Comparison of ENCODE assay signal across 25 mouse cellular contexts in genomic region chr11:35995310-35995709, GRCm38 (mm10). TPM values are rescaled to one million over a fixed set of nuclear protein-coding genes. Genes with fewer than 3 reads are reported as not detected.
DNase-seq lines count a peak whose midpoint lies in the region; ATAC-seq and TF ChIP-seq lines count a peak whose summit lies in the region.
"Had no signal": no experiment of that assay in that cellular context is flagged by ENCODE, and none has a peak within 500 bp of the region (broad histone marks: within the 10 kb centered on the region; RNA-seq: fewer than 3 reads in every experiment).

No protein-coding gene starts in this region.

- no peaks in the 10 kb centered on the region for H3K9me3 ChIP-seq in heart, postnatal 0 days (replicated peaks; ENCODE audit: control insufficient read depth, low read length)
- H3K9me3 ChIP-seq in ES-Bruce4 (replicated peaks; ENCODE audit: control insufficient read depth, insufficient read depth, low read length, poor library complexity, severe bottlenecking): 0 out of 2 replicates have a peak, but pooled peaks cover 2% of the 10 kb centered on the region
- H3K9me3 ChIP-seq: embryonic facial prominence, embryonic 10.5 days; forebrain, embryonic 15.5 days; heart, embryonic 10.5 days; limb, embryonic 15.5 days had no signal

- H3K4me2 ChIP-seq in heart, postnatal 0 days (ENCODE audit: low read depth, low read length): no peak overlapping the region
- H3K4me2 ChIP-seq: forebrain, embryonic 15.5 days; limb, embryonic 15.5 days; lung, embryonic 14.5 days had no signal

- DNase-seq in heart, postnatal 0 days (ENCODE audit: low spot score): no peak
- no peak for DNase-seq in heart, adult 8-10 months (ENCODE audit: low spot score)
- no peak for DNase-seq in left cerebral cortex, adult 2 months (ENCODE audit: extremely low spot score in 1 of 2, low spot score in 2 of 2)
- no peak for DNase-seq in left cerebral cortex, postnatal 14 days (ENCODE audit: low spot score in 2 of 2)
- no peak for DNase-seq in cerebellum, adult 2 months
- DNase-seq: adrenal gland, adult 2 months; cerebellum, adult 9-10 months; kidney, adult 11 months; kidney, postnatal 25 days; layer of hippocampus, adult 9-11 months; left cerebral cortex, postnatal 4 days; lung, embryonic 14.5 days; thymus, postnatal 25 days had no signal

- no peaks in the 10 kb centered on the region for H3K36me3 ChIP-seq in heart, postnatal 0 days (replicated peaks; ENCODE audit: control insufficient read depth, insufficient read depth, low read length)
- no peaks in the 10 kb centered on the region for H3K36me3 ChIP-seq in ES-Bruce4 (ENCODE audit: control insufficient read depth, insufficient read depth, low read length, poor library complexity, severe bottlenecking)
- H3K36me3 ChIP-seq: embryonic facial prominence, embryonic 10.5 days; forebrain, embryonic 15.5 days; heart, embryonic 10.5 days; hindbrain, embryonic 10.5 days; limb, embryonic 15.5 days; midbrain, embryonic 10.5 days had no signal

- no peak overlapping the region for H3K27ac ChIP-seq in heart, postnatal 0 days (ENCODE audit: low read depth)
- no peak overlapping the region for H3K27ac ChIP-seq in left cerebral cortex, adult 2 months
- H3K27ac ChIP-seq in ES-Bruce4 (ENCODE audit: insufficient read depth, low read length): no peak overlapping the region
- H3K27ac ChIP-seq in cortical plate, adult 2 months (ENCODE audit: insufficient read depth, low read length): no peak overlapping the region
- H3K27ac ChIP-seq in cerebellum, adult 2 months (ENCODE audit: insufficient read depth, low read length): no peak overlapping the region
- H3K27ac ChIP-seq: embryonic facial prominence, embryonic 10.5 days; forebrain, embryonic 15.5 days; heart, embryonic 10.5 days; hindbrain, embryonic 10.5 days; limb, embryonic 15.5 days; midbrain, embryonic 10.5 days had no signal

- no peaks in the 10 kb centered on the region for H3K4me1 ChIP-seq in heart, postnatal 0 days (ENCODE audit: control insufficient read depth, insufficient read depth)
- no peaks in the 10 kb centered on the region for H3K4me1 ChIP-seq in ES-Bruce4 (ENCODE audit: control insufficient read depth, insufficient read depth, low read length)
- H3K4me1 ChIP-seq in cortical plate, adult 2 months (ENCODE audit: control insufficient read depth, insufficient read depth, low read length): peaks cover 5% of the 10 kb centered on the region; the same call in 1 of the 2 replicates
- no peaks in the 10 kb centered on the region; the same call in 1 of the 2 replicates for H3K4me1 ChIP-seq in cerebellum, adult 2 months (ENCODE audit: control insufficient read depth, insufficient read depth, low read length)
- H3K4me1 ChIP-seq: limb, embryonic 15.5 days had no signal

- no peak for TF ChIP-seq EP300 in heart, postnatal 0 days (IDR thresholded peaks at IDR 0.05; ENCODE audit: low read depth)
- no peak for TF ChIP-seq EP300 in ES-Bruce4 (IDR thresholded peaks at IDR 0.05; ENCODE audit: insufficient read depth, low read depth, low read length)

- no peak overlapping the region for H3K9ac ChIP-seq in heart, postnatal 0 days (replicated peaks; ENCODE audit: low read depth, low read length)
- H3K9ac ChIP-seq in ES-Bruce4 (ENCODE audit: low read depth, poor library complexity, severe bottlenecking): no peak overlapping the region
- H3K9ac ChIP-seq: forebrain, embryonic 15.5 days; limb, embryonic 15.5 days; lung, embryonic 14.5 days had no signal

- intact Hi-C loops in left cerebral cortex, adult 2 months (cut with DNase I): no loop called here
- intact Hi-C loops in left cerebral cortex, postnatal 14 days (cut with DNase I): no loop called here

- TF ChIP-seq CTCF in heart, postnatal 0 days (IDR thresholded peaks at IDR 0.05; ENCODE audit: low read depth): 0 out of 2 replicates have a peak, but pooled peaks have one; percentile 13
- peak; percentile 19 for TF ChIP-seq CTCF in left cerebral cortex, adult 2 months (IDR thresholded peaks at IDR 0.05)
- TF ChIP-seq CTCF in ES-Bruce4 (IDR thresholded peaks at IDR 0.05; ENCODE audit: low read depth, low read length): peak; percentile 30
- TF ChIP-seq CTCF in cortical plate, adult 2 months (IDR thresholded peaks at IDR 0.05; ENCODE audit: extremely low read depth, insufficient read depth, low read length): peak; percentile 14; the same call in 1 of the 2 replicates
- TF ChIP-seq CTCF in cerebellum, adult 2 months (IDR thresholded peaks at IDR 0.05; ENCODE audit: borderline replicate concordance, insufficient read depth, low read depth, low read length): no peak

- no peaks in the 10 kb centered on the region for H3K27me3 ChIP-seq in heart, postnatal 0 days (ENCODE audit: control insufficient read depth, insufficient read depth, low read length)
- H3K27me3 ChIP-seq in ES-Bruce4 (ENCODE audit: control insufficient read depth, insufficient read depth, low read length, poor library complexity, severe bottlenecking): no peaks in the 10 kb centered on the region
- H3K27me3 ChIP-seq in cerebellum, adult 2 months (ENCODE audit: control insufficient read depth, insufficient read depth, low read length): no peaks in the 10 kb centered on the region
- H3K27me3 ChIP-seq: forebrain, embryonic 15.5 days had no signal

- no peak overlapping the region for H3K4me3 ChIP-seq in heart, postnatal 0 days (ENCODE audit: low read depth, low read length)
- no peak overlapping the region for H3K4me3 ChIP-seq in left cerebral cortex, adult 2 months
- no peak overlapping the region for H3K4me3 ChIP-seq in ES-Bruce4 (ENCODE audit: low read depth, low read length)
- H3K4me3 ChIP-seq in cortical plate, adult 2 months (ENCODE audit: insufficient read depth, low read length): no peak overlapping the region
- H3K4me3 ChIP-seq in cerebellum, adult 2 months (replicated peaks; ENCODE audit: insufficient read depth, low read depth, low read length): no peak overlapping the region
- H3K4me3 ChIP-seq: embryonic facial prominence, embryonic 10.5 days; forebrain, embryonic 15.5 days; heart, embryonic 10.5 days; hindbrain, embryonic 10.5 days; limb, embryonic 15.5 days; midbrain, embryonic 10.5 days; myocyte had no signal

- ATAC-seq in heart, postnatal 0 days (ENCODE audit: insufficient read depth, low read depth): no peak
- ATAC-seq: forebrain, embryonic 15.5 days; hindbrain, embryonic 16.5 days; midbrain, embryonic 16.5 days had no signal

- no peak for TF ChIP-seq POLR2A in ES-Bruce4 (IDR thresholded peaks at IDR 0.05; ENCODE audit: insufficient read depth, low read length)
- no peak for TF ChIP-seq POLR2A in cortical plate, adult 2 months (IDR thresholded peaks at IDR 0.05; ENCODE audit: extremely low read depth, insufficient read depth, low read length)
- no peak for TF ChIP-seq POLR2A in cerebellum, adult 2 months (IDR thresholded peaks at IDR 0.05; ENCODE audit: borderline replicate concordance, insufficient read depth, low read length)

RNA-seq across cellular contexts. Expression of gene Wwc1, which starts 15.0 kb away (rescaled TPM):
- 0.89 and 1.6 TPM in 2 replicates for total RNA-seq in heart, postnatal 0 days (2014; rRNA removed; ENCODE audit: low replicate concordance)
- 0.31 and 0.69 TPM in 2 replicates for polyA plus RNA-seq in heart, postnatal 0 days (2015; fragmentation: Nextera tagmentation; extraction: Ambion mirVana)
- 1 to 10 TPM in 3 of 4 experiments, under 1 TPM in 1; 0.92 to 2.2 (median 1.6) TPM for total RNA-seq in heart, adult 8-10 months (2022)
- 100 to 1,000 TPM; 121 to 137 TPM for total RNA-seq in left cerebral cortex, adult 2 months (2021)
- 100 to 1,000 TPM; 151 to 159 TPM for total RNA-seq in left cerebral cortex, postnatal 14 days (2021)
- polyA plus RNA-seq in ES-Bruce4 (2011; ENCODE audit: insufficient read depth, insufficient read length, low read depth, missing spikeins): 48.4 and 55.9 TPM in 2 replicates
- 62.7 and 68.2 TPM in 2 replicates for polyA plus RNA-seq in cortical plate, adult 2 months (2012; rRNA removed)
- polyA plus RNA-seq in cerebellum, adult 2 months (2012; rRNA removed): 26.3 and 28.5 TPM in 2 replicates
- total RNA-seq: common myeloid progenitor, adult 5-6 weeks had no signal

Comparison
In these comparisons a context has a peak if more than half of its experiments do, and no peak if none do; other contexts are left out.
1. RNA of gene Wwc1, which starts 15.0 kb away (total RNA-seq): 151 to 159 TPM in left cerebral cortex, postnatal 14 days and 121 to 137 TPM in left cerebral cortex, adult 2 months; 0.92 to 2.2 TPM in heart, adult 8-10 months and 0.89 to 1.6 TPM in heart, postnatal 0 days; every median in the first group is over 10 times any median in the second.